Mouse (Mus musculus) left cerebral cortex, postnatal 14 days (tissue): ENCODE results near the gene Olfr1024. TPM values are rescaled to one million over a fixed set of nuclear protein-coding genes. Genes with fewer than 3 reads are reported as not detected.

Source experiments
- DNase-seq, 2 experiments: peaks; one replicate each; pipeline ENCODE4 v3.0.0; 2021 to 2022; ENCODE audit warnings: low spot score in 2 of 2, mixed read lengths in 1 of 2
- intact Hi-C: fragments of 180-260 bp; cut with DNase I; formaldehyde crosslinking; loops from one replicate; pipeline ENCODE4 v1.15.1; 2025
- long read RNA-seq, 2 experiments: library from polyadenylated mRNA; stranded (forward); transcript quantifications; one replicate each; pipeline ENCODE4 v2.0.0; 2021
- total RNA-seq, 2 experiments: library from RNA; stranded (reverse); gene quantifications; 2 replicates each; pipeline ENCODE4 v1.2.3; 2021

The Olfr1024 gene
- not detected for total RNA-seq
- long read RNA-seq, experiment 1 = 0 reads
- long read RNA-seq, experiment 2 = 0 reads

- no peak for DNase-seq
- intact Hi-C loops = no loop called here
Observed at GRCm38 (mm10) chr2:85904952-85905351, at the start of gene Olfr1024. Gene Olfr1024 (minus strand): TSS chr2:85905052.

GRCm38 (mm10) chr2:85950137-85950536 lies 45.3 kb upstream of the Olfr1024 start, which contains the start of gene Olfr1028:
Gene Olfr1028 (plus strand): TSS chr2:85950437.
- no peak for DNase-seq
- intact Hi-C loops = no loop called here

GRCm38 (mm10) chr2:85921258-85921657 lies 16.4 kb upstream of the Olfr1024 start, which contains the start of gene Olfr1026:
Gene Olfr1026 (plus strand): TSS chr2:85921558.
- intact Hi-C loops = no loop called here
- no peak for DNase-seq

- intact Hi-C loops = no loop called here
- no peak for DNase-seq
Observed at GRCm38 (mm10) chr2:85914893-85915292, 10.0 kb upstream of the Olfr1024 start, which contains the start of gene Olfr1025-ps1. Gene Olfr1025-ps1 (plus strand): TSS chr2:85915193.

- intact Hi-C loops = no loop called here
Observed at GRCm38 (mm10) chr2:85913197-85913596, 8.3 kb upstream of the Olfr1024 start.

GRCm38 (mm10) chr2:85885340-85885739 lies 19.5 kb downstream of the Olfr1024 start, which contains the start of gene Olfr1023:
Gene Olfr1023 (plus strand): TSS chr2:85885640.
- no peak for DNase-seq
- intact Hi-C loops = no loop called here

More at GRCm38 (mm10) chr2:85913197-85913596, 8.3 kb upstream of the Olfr1024 start:
- no peak for DNase-seq

GRCm38 (mm10) chr2:85868294-85868693 lies 36.6 kb downstream of the Olfr1024 start, which contains the start of gene Olfr1022:
Gene Olfr1022 (plus strand): TSS chr2:85868594.
- no peak for DNase-seq

More at GRCm38 (mm10) chr2:85868294-85868693, 36.6 kb downstream of the Olfr1024 start, which contains the start of gene Olfr1022:
- intact Hi-C loops = no loop called here

Other genes with a start within 250 kb of the Olfr1024 start
- not detected for gene Olfr154, start 240.6 kb downstream of the Olfr1024 start, total RNA-seq
- not detected for gene Olfr1006, start 226.3 kb downstream of the Olfr1024 start, total RNA-seq
- gene Olfr1008, start 215.6 kb downstream of the Olfr1024 start, total RNA-seq = not detected
- gene Olfr1009, start 189.6 kb downstream of the Olfr1024 start, total RNA-seq = not detected
- gene Olfr1012, start 142.3 kb downstream of the Olfr1024 start, total RNA-seq = not detected
- not detected for gene Olfr1013, start 138.0 kb downstream of the Olfr1024 start, total RNA-seq
- gene Olfr1014, start 132.3 kb downstream of the Olfr1024 start, total RNA-seq = not detected
- gene Olfr1015, start 123.0 kb downstream of the Olfr1024 start, total RNA-seq = not detected
- not detected for gene Olfr1016, start 102.5 kb downstream of the Olfr1024 start, total RNA-seq
- not detected for gene Olfr1018, start 86.6 kb downstream of the Olfr1024 start, total RNA-seq
- gene Olfr1019, start 59.6 kb downstream of the Olfr1024 start, total RNA-seq = not detected
- not detected for gene Olfr1020, start 58.0 kb downstream of the Olfr1024 start, total RNA-seq
- gene Olfr1022, start 36.5 kb downstream of the Olfr1024 start, total RNA-seq = not detected
- not detected for gene Olfr1023, start 19.4 kb downstream of the Olfr1024 start, total RNA-seq
- gene Olfr1025-ps1, start 10.1 kb upstream of the Olfr1024 start, total RNA-seq = not detected
- not detected for gene Olfr1026, start 16.5 kb upstream of the Olfr1024 start, total RNA-seq
- not detected for gene Olfr1028, start 45.4 kb upstream of the Olfr1024 start, total RNA-seq
- not detected for gene Olfr1029, start 68.8 kb upstream of the Olfr1024 start, total RNA-seq
- not detected for gene Olfr1030, start 74.2 kb upstream of the Olfr1024 start, total RNA-seq
- not detected for gene Olfr1031, start 85.3 kb upstream of the Olfr1024 start, total RNA-seq
- not detected for gene Olfr1032, start 100.5 kb upstream of the Olfr1024 start, total RNA-seq
- not detected for gene Olfr1033, start 115.6 kb upstream of the Olfr1024 start, total RNA-seq
- not detected for gene Olfr1034, start 140.8 kb upstream of the Olfr1024 start, total RNA-seq
- gene Olfr1036, start 168.9 kb upstream of the Olfr1024 start, total RNA-seq = not detected
- gene Olfr1037, start 182.3 kb upstream of the Olfr1024 start, total RNA-seq = not detected
- not detected for gene Olfr1039, start 230.9 kb upstream of the Olfr1024 start, total RNA-seq
- not detected for gene Olfr1040, start 241.7 kb upstream of the Olfr1024 start, total RNA-seq